Mouse (Mus musculus) liver, adult 2 months (tissue): ENCODE results near the gene Ubtf. TPM values are rescaled to one million over a fixed set of nuclear protein-coding genes. Genes with fewer than 3 reads are reported as not detected.
A peak's percentile ranks its signal among the peaks of the same experiment; 100 is the strongest.

ENCODE experiments used
- DNase-seq: peaks from one replicate; pipeline ENCODE4 v3.0.0-alpha.2; 2011; ENCODE audit warnings: low read depth, low spot score; ENCODE audit errors: extremely low read depth
- H3K27ac ChIP-seq: fragments of 200-500 bp; replicated peaks from 2 replicates; pipeline ENCODE4 v1.5.1; 2012; ENCODE audit warnings: low read depth, mild to moderate bottlenecking, control low read depth, inconsistent platforms, low read length; ENCODE audit not compliant: insufficient read depth
- H3K27me3 ChIP-seq: fragments of 200-500 bp; 2 replicates; pipeline ENCODE4 v1.6.1; 2012; ENCODE audit warnings: mild to moderate bottlenecking, moderate library complexity, low read length, inconsistent platforms; ENCODE audit not compliant: control insufficient read depth, insufficient read depth
- H3K36me3 ChIP-seq: fragments of 200-500 bp; 2 replicates; pipeline ENCODE4 v1.6.1; 2012; ENCODE audit warnings: low read length, inconsistent platforms; ENCODE audit not compliant: control insufficient read depth, insufficient read depth
- H3K4me1 ChIP-seq: fragments of 200-500 bp; 2 replicates; pipeline ENCODE4 v1.6.1; 2011; ENCODE audit warnings: low read length; ENCODE audit not compliant: control insufficient read depth, insufficient read depth
- H3K4me3 ChIP-seq: fragments of 200-500 bp; 2 replicates; pipeline ENCODE4 v1.5.1; 2011; ENCODE audit warnings: low read depth, mild to moderate bottlenecking, control low read depth, low read length, moderate library complexity; ENCODE audit not compliant: insufficient read depth
- H3K79me2 ChIP-seq: fragments of 200-500 bp; 2 replicates; pipeline ENCODE4 v1.6.1; 2012; ENCODE audit warnings: inconsistent platforms, mild to moderate bottlenecking, low read length, moderate library complexity; ENCODE audit not compliant: control insufficient read depth, insufficient read depth
- H3K9ac ChIP-seq: fragments of 200-500 bp; 2 replicates; pipeline ENCODE4 v1.6.1; 2012; ENCODE audit warnings: low read depth, mild to moderate bottlenecking, control low read depth, inconsistent platforms, low read length
- CTCF ChIP-seq: fragments of 200-500 bp; IDR thresholded peaks from 2 replicates; pipeline ENCODE4 v1.5.1; 2011; ENCODE audit warnings: low read depth, low read length, control low read depth
- POLR2A ChIP-seq: fragments of 200-500 bp; IDR thresholded peaks from 2 replicates; pipeline ENCODE4 v1.6.1; 2011; ENCODE audit warnings: low read length, control low read depth; ENCODE audit not compliant: insufficient read depth; ENCODE audit errors: extremely low read depth
- WGBS: fragments of 180-500 bp; shearing (Covaris S2); methylation state at CpG from one replicate; pipeline ENCODE4 v1.1.7; 2018; 5-methylcytosine and 5-hydroxymethylcytosine counted together
- polyA plus RNA-seq: library from polyadenylated mRNA; depleted of rRNA; stranded (reverse); fragments of >200 nt; gene quantifications from 2 replicates; pipeline ENCODE4 v1.2.3, GENCODE M21; 2012; rRNA removed
- total RNA-seq: library from RNA; depleted of rRNA; stranded (reverse); fragments of >200 nt; gene quantifications from 2 replicates; pipeline ENCODE4 v1.2.3, GENCODE M21; 2014; rRNA removed

Ubtf gene
- total and polyA plus RNA-seq, 2 experiments, result 12.8 to 19.4 TPM

GRCm38 (mm10) chr11:102266631-102267355 is 52.7 kb downstream of the Ubtf start:
- no peak overlapping the region for H3K4me3 ChIP-seq
- 82% methylated on average over 8 of the region's 8 CpGs for WGBS
- H3K27me3 ChIP-seq, result no peaks in the 10 kb centered on the region
- no peaks in the 10 kb centered on the region for H3K79me2 ChIP-seq
- no peak overlapping the region for H3K9ac ChIP-seq
- H3K36me3 ChIP-seq, result no peaks in the 10 kb centered on the region
- H3K27ac ChIP-seq, result no peak overlapping the region
- DNase-seq, result no peak
- no peak; the same call in 1 of the 2 replicates for TF ChIP-seq CTCF
- TF ChIP-seq POLR2A, result no peak
- peaks cover 7% of the 10 kb centered on the region for H3K4me1 ChIP-seq

- H3K36me3 ChIP-seq, result no peaks in the 10 kb centered on the region
- no peak overlapping the region for H3K9ac ChIP-seq
- WGBS, result 87% methylated on average over 14 of the region's 14 CpGs
- TF ChIP-seq CTCF (no peak), POLR2A (no peak)
- no peaks in the 10 kb centered on the region for H3K27me3 ChIP-seq
- DNase-seq, result no peak
- no peak overlapping the region for H3K4me3 ChIP-seq
- no peaks in the 10 kb centered on the region for H3K79me2 ChIP-seq
- H3K27ac ChIP-seq, result no peak overlapping the region
- H3K4me1 ChIP-seq, result peaks cover 7% of the 10 kb centered on the region
Observed at GRCm38 (mm10) chr11:102265816-102266215, 53.7 kb downstream of the Ubtf start.

DNA sequence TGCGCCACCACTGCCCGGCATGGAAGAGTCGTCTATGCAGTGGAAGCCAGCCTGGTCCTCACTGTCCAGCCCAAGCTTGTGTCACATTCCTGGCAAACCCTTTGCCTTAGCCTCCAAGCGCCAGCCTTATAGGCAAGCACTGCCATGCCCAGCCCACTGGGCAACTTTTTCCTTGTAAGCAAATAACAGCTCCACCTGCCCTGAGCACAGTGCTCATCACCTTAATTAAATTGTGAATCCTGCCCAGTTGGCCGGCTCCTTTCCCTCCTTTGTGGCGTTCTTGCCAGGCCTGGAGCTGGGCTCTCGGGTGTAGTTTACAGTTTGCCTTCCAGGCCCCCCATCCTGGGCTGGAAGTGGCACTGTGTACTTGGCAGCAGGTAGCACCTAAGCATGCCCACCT is 56.3 kb downstream of the Ubtf start:
- 35% methylated on average over 7 of the region's 7 CpGs for WGBS
- peaks cover 7% of the 10 kb centered on the region for H3K4me1 ChIP-seq
- H3K79me2 ChIP-seq, result no peaks in the 10 kb centered on the region
- H3K9ac ChIP-seq, result no peak overlapping the region
- peak; percentile 89 for DNase-seq
- no peaks in the 10 kb centered on the region for H3K27me3 ChIP-seq
- no peak overlapping the region for H3K4me3 ChIP-seq
- peak overlapping the region; percentile 22 for H3K27ac ChIP-seq
- TF ChIP-seq CTCF, result no peak
- no peak for TF ChIP-seq POLR2A
- H3K36me3 ChIP-seq, result no peaks in the 10 kb centered on the region

- no peaks in the 10 kb centered on the region for H3K36me3 ChIP-seq
Observed at GRCm38 (mm10) chr11:102258521-102258920, 61.0 kb downstream of the Ubtf start.

DNA sequence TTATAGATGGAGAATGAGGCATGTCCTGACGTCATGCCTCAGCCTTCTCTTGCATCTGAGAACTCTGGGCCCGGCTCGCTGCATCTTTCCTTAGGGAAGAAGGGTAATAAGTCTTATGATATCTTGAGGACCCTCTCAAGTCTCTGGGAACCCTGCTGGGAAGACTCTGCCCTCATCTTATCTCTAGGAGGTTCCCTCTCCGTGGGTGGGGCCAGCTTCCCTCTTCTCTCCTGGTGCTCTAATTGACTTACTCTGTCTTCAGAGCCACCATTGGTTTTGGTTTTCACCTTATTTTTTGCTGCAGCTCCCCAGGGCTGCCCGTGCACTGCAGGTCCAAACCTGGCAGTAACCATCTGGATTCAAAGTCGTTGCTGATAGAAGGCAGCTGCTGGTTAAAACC is 61.4 kb downstream of the Ubtf start:
- Histone ChIP-seq H3K36me3 (no peaks in the 10 kb centered on the region), H3K27me3 (no peaks in the 10 kb centered on the region), H3K27ac (no peak overlapping the region), H3K4me3 (no peak overlapping the region), H3K79me2 (no peaks in the 10 kb centered on the region), H3K4me1 (no peaks in the 10 kb centered on the region), H3K9ac (no peak overlapping the region)
- no peak for TF ChIP-seq POLR2A
- TF ChIP-seq CTCF, result no peak
- 91% methylated on average over 6 of the region's 6 CpGs for WGBS
- no peak for DNase-seq

More at GRCm38 (mm10) chr11:102258521-102258920, 61.0 kb downstream of the Ubtf start:
- no peak for DNase-seq
- no peaks in the 10 kb centered on the region for H3K79me2 ChIP-seq
- 92% methylated on average over 3 of the region's 3 CpGs for WGBS
- no peaks in the 10 kb centered on the region for H3K27me3 ChIP-seq
- no peak overlapping the region for H3K9ac ChIP-seq
- H3K27ac ChIP-seq, result no peak overlapping the region
- H3K4me3 ChIP-seq, result no peak overlapping the region
- TF ChIP-seq CTCF (peak; percentile 37; the same call in 1 of the 2 replicates), POLR2A (no peak)
- peaks cover 3% of the 10 kb centered on the region; the same call in 1 of the 2 replicates for H3K4me1 ChIP-seq

GRCm38 (mm10) chr11:102257514-102257913 is 62.0 kb downstream of the Ubtf start:
- Histone ChIP-seq H3K79me2 (no peaks in the 10 kb centered on the region), H3K4me1 (no peaks in the 10 kb centered on the region), H3K4me3 (no peak overlapping the region), H3K9ac (no peak overlapping the region), H3K36me3 (no peaks in the 10 kb centered on the region), H3K27ac (no peak overlapping the region), H3K27me3 (no peaks in the 10 kb centered on the region)
- TF ChIP-seq POLR2A, result no peak
- peak; percentile 27; the same call in 1 of the 2 replicates for TF ChIP-seq CTCF
- no peak for DNase-seq
- 72% methylated on average over 9 of the region's 9 CpGs for WGBS

Other genes starting within 250 kb of the Ubtf start
- gene Mpp2, start 231.2 kb downstream of the Ubtf start, total RNA-seq, result under 0.01 and 0.20 TPM in 2 replicates
- gene Mpp2, start 231.2 kb downstream of the Ubtf start, polyA plus RNA-seq, result 0.20 and 0.22 TPM in 2 replicates
- gene Ppy, start 218.4 kb downstream of the Ubtf start, total RNA-seq, result not detected in 2 replicates
- not detected in 2 replicates for gene Ppy, start 218.4 kb downstream of the Ubtf start, polyA plus RNA-seq
- not detected in 2 replicates for gene Pyy, start 211.9 kb downstream of the Ubtf start, total RNA-seq
- gene Pyy, start 211.9 kb downstream of the Ubtf start, polyA plus RNA-seq, result 0.35 TPM in 1 of 2 replicates, not detected in the other
- 58.6 and 81.5 TPM in 2 replicates for gene Nags, start 174.2 kb downstream of the Ubtf start, total RNA-seq
- gene Nags, start 174.2 kb downstream of the Ubtf start, polyA plus RNA-seq, result 135 and 155 TPM in 2 replicates
- 4.2 and 7.7 TPM in 2 replicates for gene Tmem101, start 163.3 kb downstream of the Ubtf start, total RNA-seq
- gene Tmem101, start 163.3 kb downstream of the Ubtf start, polyA plus RNA-seq, result 9.2 and 13.5 TPM in 2 replicates
- 11.4 and 14.1 TPM in 2 replicates for gene Lsm12, start 134.4 kb downstream of the Ubtf start, total RNA-seq
- 24.3 and 24.5 TPM in 2 replicates for gene Lsm12, start 134.4 kb downstream of the Ubtf start, polyA plus RNA-seq
- gene G6pc3, start 130.1 kb downstream of the Ubtf start, total RNA-seq, result 2.8 and 3.6 TPM in 2 replicates
- 17.1 and 25.9 TPM in 2 replicates for gene G6pc3, start 130.1 kb downstream of the Ubtf start, polyA plus RNA-seq
- 15.9 and 25.0 TPM in 2 replicates for gene Hdac5, start 89.6 kb downstream of the Ubtf start, total RNA-seq
- 38.2 and 60.5 TPM in 2 replicates for gene Hdac5, start 89.6 kb downstream of the Ubtf start, polyA plus RNA-seq
- 0.27 TPM in 1 of 2 replicates, not detected in the other for gene BC030867, start 70.9 kb downstream of the Ubtf start, total RNA-seq
- 0.20 and 0.38 TPM in 2 replicates for gene BC030867, start 70.9 kb downstream of the Ubtf start, polyA plus RNA-seq
- 0.09 TPM in 1 of 2 replicates, not detected in the other for gene Asb16, start 51.0 kb downstream of the Ubtf start, total RNA-seq
- gene Asb16, start 51.0 kb downstream of the Ubtf start, polyA plus RNA-seq, result 0.16 and 0.20 TPM in 2 replicates
- 18.1 and 19.0 TPM in 2 replicates for gene Tmub2, start 34.8 kb downstream of the Ubtf start, total RNA-seq
- gene Tmub2, start 34.8 kb downstream of the Ubtf start, polyA plus RNA-seq, result 33.5 and 34.2 TPM in 2 replicates
- gene Atxn7l3, start 23.1 kb downstream of the Ubtf start, total RNA-seq, result 7.1 and 8.5 TPM in 2 replicates
- gene Atxn7l3, start 23.1 kb downstream of the Ubtf start, polyA plus RNA-seq, result 16.8 and 20.6 TPM in 2 replicates
- gene Slc4a1, start 46.5 kb upstream of the Ubtf start, total RNA-seq, result 0.07 and 0.65 TPM in 2 replicates
- gene Slc4a1, start 46.5 kb upstream of the Ubtf start, polyA plus RNA-seq, result 0.07 and 0.10 TPM in 2 replicates
- 1.0 and 2.5 TPM in 2 replicates for gene Rundc3a, start 73.7 kb upstream of the Ubtf start, total RNA-seq
- 1.2 and 2.1 TPM in 2 replicates for gene Rundc3a, start 73.7 kb upstream of the Ubtf start, polyA plus RNA-seq
- gene Slc25a39, start 88.2 kb upstream of the Ubtf start, total RNA-seq, result 181 and 243 TPM in 2 replicates
- gene Slc25a39, start 88.2 kb upstream of the Ubtf start, polyA plus RNA-seq, result 1,099 and 1,182 TPM in 2 replicates
- gene Grn, start 110.6 kb upstream of the Ubtf start, total RNA-seq, result 53.7 and 88.7 TPM in 2 replicates
- gene Grn, start 110.6 kb upstream of the Ubtf start, polyA plus RNA-seq, result 155 and 176 TPM in 2 replicates
- gene Fam171a2, start 127.9 kb upstream of the Ubtf start, total RNA-seq, result 0.81 and 1.0 TPM in 2 replicates
- gene Fam171a2, start 127.9 kb upstream of the Ubtf start, polyA plus RNA-seq, result 1.4 and 1.8 TPM in 2 replicates
- 1.6 and 2.5 TPM in 2 replicates for gene Itga2b, start 150.4 kb upstream of the Ubtf start, total RNA-seq
- gene Itga2b, start 150.4 kb upstream of the Ubtf start, polyA plus RNA-seq, result 4.3 and 7.1 TPM in 2 replicates
- gene Gpatch8, start 236.7 kb upstream of the Ubtf start, total RNA-seq, result 9.2 TPM in 2 replicates
- gene Gpatch8, start 236.7 kb upstream of the Ubtf start, polyA plus RNA-seq, result 5.1 and 6.0 TPM in 2 replicates